Comparison of ENCODE assay signal across 13 mouse cellular contexts in genomic region chr5:99274119-99274563, GRCm38 (mm10).
DNase-seq lines count a peak whose midpoint lies in the region; ATAC-seq lines count a peak whose summit lies in the region.
"Had no signal": no experiment of that assay in that cellular context is flagged by ENCODE, and none has a peak within 500 bp of the region (broad histone marks: within the 10 kb centered on the region; RNA-seq: fewer than 3 reads in every experiment).

No protein-coding gene starts in this region.

- no peak overlapping the region for H3K27ac ChIP-seq in heart, embryonic 15.5 days
- H3K27ac ChIP-seq in embryonic facial prominence, embryonic 14.5 days (replicated peaks; ENCODE audit: low read depth, low read length), result no peak overlapping the region
- no peak overlapping the region for H3K27ac ChIP-seq in midbrain, embryonic 10.5 days (replicated peaks)
- H3K27ac ChIP-seq: kidney, postnatal 0 days; liver, embryonic 14.5 days had no signal

- H3K4me1 ChIP-seq in heart, embryonic 15.5 days (replicated peaks), result peaks cover 17% of the 10 kb centered on the region
- H3K4me1 ChIP-seq in embryonic facial prominence, embryonic 14.5 days (ENCODE audit: control insufficient read depth, insufficient read depth, low read length), result no peaks in the 10 kb centered on the region
- peaks cover 20% of the 10 kb centered on the region for H3K4me1 ChIP-seq in midbrain, embryonic 10.5 days

- peak overlapping the region; percentile 28; the same call in 1 of the 2 replicates for H3K4me2 ChIP-seq in heart, embryonic 15.5 days
- H3K4me2 ChIP-seq in embryonic facial prominence, embryonic 14.5 days (ENCODE audit: low read depth, low read length), result no peak overlapping the region

- H3K27me3 ChIP-seq in heart, embryonic 15.5 days, result no peaks in the 10 kb centered on the region
- H3K27me3 ChIP-seq in embryonic facial prominence, embryonic 14.5 days (replicated peaks; ENCODE audit: control insufficient read depth, insufficient read depth, low read length), result no peaks in the 10 kb centered on the region
- no peaks in the 10 kb centered on the region for H3K27me3 ChIP-seq in midbrain, embryonic 10.5 days (ENCODE audit: low read depth, poor library complexity, severe bottlenecking)

- ATAC-seq in heart, embryonic 15.5 days (replicated peaks; ENCODE audit: insufficient number of reproducible peaks, insufficient read depth, low FRiP score, low read depth), result no peak
- ATAC-seq in embryonic facial prominence, embryonic 14.5 days (ENCODE audit: low read depth), result peak; percentile 63; the same call in 1 of the 2 replicates
- ATAC-seq: CD4-positive, CD25-positive, alpha-beta regulatory T cell, adult 4 months had no signal

- H3K36me3 ChIP-seq in heart, embryonic 15.5 days, result no peaks in the 10 kb centered on the region
- H3K36me3 ChIP-seq in embryonic facial prominence, embryonic 14.5 days (ENCODE audit: control insufficient read depth, insufficient read depth, low read length), result no peaks in the 10 kb centered on the region
- H3K36me3 ChIP-seq in midbrain, embryonic 10.5 days, result no peaks in the 10 kb centered on the region

- no peak overlapping the region for H3K9ac ChIP-seq in heart, embryonic 15.5 days
- no peak overlapping the region for H3K9ac ChIP-seq in embryonic facial prominence, embryonic 14.5 days (ENCODE audit: low read depth, low read length)
- H3K9ac ChIP-seq: liver, embryonic 14.5 days had no signal

- no peak overlapping the region for H3K4me3 ChIP-seq in heart, embryonic 15.5 days
- H3K4me3 ChIP-seq in embryonic facial prominence, embryonic 14.5 days (ENCODE audit: low read depth, low read length), result no peak overlapping the region
- H3K4me3 ChIP-seq in midbrain, embryonic 10.5 days, result no peak overlapping the region

- no peaks in the 10 kb centered on the region for H3K9me3 ChIP-seq in heart, embryonic 15.5 days (replicated peaks)
- no peaks in the 10 kb centered on the region for H3K9me3 ChIP-seq in embryonic facial prominence, embryonic 14.5 days (ENCODE audit: control insufficient read depth, low read length)
- H3K9me3 ChIP-seq in midbrain, embryonic 10.5 days (replicated peaks), result no peaks in the 10 kb centered on the region

- no peak for DNase-seq in heart, adult 18-20 months
- peak; percentile 74 for DNase-seq in brain, embryonic 18.5 days (ENCODE audit: low read depth, low spot score)
- DNase-seq in embryonic facial prominence, embryonic 14.5 days (ENCODE audit: low spot score), result peak; percentile 64
- peak; percentile 30 for DNase-seq in midbrain, embryonic 10.5 days (ENCODE audit: low spot score)
- DNase-seq in kidney, postnatal 25 days, result no peak
- DNase-seq in heart, postnatal 25 days (ENCODE audit: low spot score), result no peak
- DNase-seq in heart, postnatal 10 days, result no peak
- DNase-seq: heart, adult 11 months; thymus, postnatal 25 days had no signal

- intact Hi-C loops in heart, postnatal 25 days (cut with DNase I), result no loop called here
- intact Hi-C loops in heart, postnatal 10 days (cut with DNase I), result no loop called here

- 45% methylated on average over 12 of the region's 12 CpGs for WGBS in heart, embryonic 15.5 days
- 50% methylated on average over 12 of the region's 12 CpGs for WGBS in embryonic facial prominence, embryonic 14.5 days
- 67% methylated on average over 12 of the region's 12 CpGs for WGBS in midbrain, embryonic 10.5 days

Comparison
In these comparisons a context has a peak if more than half of its experiments do, and no peak if none do; other contexts are left out.
1. DNase-seq: peak in brain, embryonic 18.5 days (single experiment), embryonic facial prominence, embryonic 14.5 days (single experiment) and midbrain, embryonic 10.5 days (single experiment); none in heart, adult 18-20 months (0 of 2), kidney, postnatal 25 days (0 of 2), heart, postnatal 25 days (single experiment) and heart, postnatal 10 days (0 of 2).